Mouse (Mus musculus): ENCODE measurements at regions not wholly inside any gene's neighbourhood (a gene's known extent, or its start where the extent isn't known, plus 50 kb on each side); places are given as distances from the start of the nearest gene placed in this dataset.

- DNase-seq (ENCODE audit: low spot score in 2 of 2), result no peak
Measured at GRCm38 (mm10) chr3:66518289-66518688, 221.7 kb upstream of the Veph1 start.

DNA sequence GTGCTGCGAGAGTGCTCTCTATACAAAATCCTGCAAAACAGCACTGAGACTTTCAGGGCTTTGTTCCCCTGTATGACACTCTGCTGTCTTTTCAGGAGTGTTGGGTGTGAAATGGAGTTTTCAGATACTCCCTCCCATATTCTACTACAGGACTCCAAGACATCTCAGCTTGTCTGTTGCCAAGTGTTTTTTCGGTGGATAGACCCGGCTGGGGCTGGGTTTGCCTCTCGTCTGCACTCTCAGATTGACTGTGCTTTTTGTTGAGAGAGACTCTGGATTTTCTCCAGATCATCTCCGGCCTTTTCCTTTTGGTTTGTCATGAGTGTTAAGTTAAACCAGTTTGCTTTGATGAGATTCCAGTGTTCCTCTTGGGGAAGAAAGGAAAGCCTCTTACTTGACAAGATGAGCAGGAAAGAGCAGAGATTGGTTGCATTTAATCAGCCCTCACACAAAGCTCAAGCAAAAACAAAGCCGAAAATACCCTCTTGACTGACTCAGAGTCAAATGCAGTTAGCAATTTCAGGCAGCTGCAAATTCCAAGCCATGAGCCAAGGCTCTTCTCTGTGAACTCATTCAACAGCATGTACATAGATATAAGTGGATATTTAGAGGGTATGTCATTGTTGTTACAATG lies 219.3 kb upstream of the Veph1 start:
- no peak for DNase-seq (ENCODE audit: low spot score in 2 of 2)

GRCm38 (mm10) chr3:66514587-66514986 lies 217.9 kb upstream of the Veph1 start:
- DNase-seq (ENCODE audit: low spot score in 2 of 2), result no peak

- DNase-seq (ENCODE audit: low spot score in 2 of 2), result no peak
Measured at GRCm38 (mm10) chr3:66512408-66512807, 215.8 kb upstream of the Veph1 start.

DNA sequence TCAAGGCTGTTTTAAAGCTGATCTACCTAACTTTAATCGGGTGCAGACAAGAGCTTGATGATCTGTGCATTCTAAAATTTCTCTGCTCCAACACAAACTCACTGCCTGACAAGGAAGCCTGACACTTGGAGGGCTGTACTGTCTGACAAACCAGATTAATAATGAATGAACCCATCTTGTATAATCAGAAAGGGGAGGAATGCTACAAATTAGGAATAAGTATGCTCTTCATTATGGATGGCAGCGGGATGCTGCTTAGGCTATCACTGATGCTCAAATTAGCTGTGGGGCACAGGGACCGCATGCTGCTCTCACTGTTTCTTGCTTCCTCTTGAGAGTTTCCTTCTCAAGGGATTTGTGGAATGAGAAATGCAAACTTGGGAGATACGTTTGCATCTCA lies 213.8 kb upstream of the Veph1 start:
- DNase-seq (ENCODE audit: low spot score in 2 of 2), result no peak

GRCm38 (mm10) chr3:66506125-66506524 lies 209.5 kb upstream of the Veph1 start:
- no peak for DNase-seq (ENCODE audit: low spot score in 2 of 2)

GRCm38 (mm10) chr3:66505476-66506076 lies 208.9 kb upstream of the Veph1 start:
- no peak for DNase-seq (ENCODE audit: low spot score in 2 of 2)

- no peak for DNase-seq (ENCODE audit: low spot score in 2 of 2)
Measured at GRCm38 (mm10) chr3:66504717-66505116, 208.1 kb upstream of the Veph1 start.

GRCm38 (mm10) chr3:66503615-66504014 lies 207.0 kb upstream of the Veph1 start:
- no peak for DNase-seq (ENCODE audit: low spot score in 2 of 2)

- no peak for DNase-seq (ENCODE audit: low spot score in 2 of 2)
Measured at GRCm38 (mm10) chr3:66501865-66502264, 205.2 kb upstream of the Veph1 start.

- no peak for DNase-seq (ENCODE audit: low spot score in 2 of 2)
Measured at GRCm38 (mm10) chr3:66494442-66495113, 197.9 kb upstream of the Veph1 start.

GRCm38 (mm10) chr3:66490696-66491357 lies 194.2 kb upstream of the Veph1 start:
- DNase-seq (ENCODE audit: low spot score in 2 of 2), result no peak

- no peak for DNase-seq (ENCODE audit: low spot score in 2 of 2)
Measured at GRCm38 (mm10) chr3:66488724-66489123, 192.1 kb upstream of the Veph1 start.

DNA sequence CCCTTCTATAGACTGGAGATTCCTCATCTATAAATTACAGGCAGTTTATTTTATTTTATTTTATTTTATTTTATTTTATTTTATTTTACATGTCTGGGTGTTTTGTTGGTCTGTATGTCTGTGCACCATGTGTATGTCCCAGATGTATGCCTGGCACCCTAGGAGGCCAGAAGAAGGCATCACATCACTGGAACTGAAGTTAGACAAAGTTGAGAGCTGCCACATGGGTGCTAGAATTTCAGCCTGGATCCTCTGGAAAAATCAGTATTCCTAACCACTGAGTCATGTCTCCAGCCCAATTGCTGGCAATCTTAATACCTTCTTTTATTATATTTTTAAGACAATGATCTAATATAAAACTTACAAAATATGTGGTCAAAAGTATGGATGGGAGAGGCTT lies 190.0 kb upstream of the Veph1 start:
- no peak for DNase-seq (ENCODE audit: low spot score in 2 of 2)

GRCm38 (mm10) chr3:66486184-66486583 lies 189.5 kb upstream of the Veph1 start:
- DNase-seq (ENCODE audit: low spot score in 2 of 2), result peak in 1 of 2 experiments; percentile 35

DNA sequence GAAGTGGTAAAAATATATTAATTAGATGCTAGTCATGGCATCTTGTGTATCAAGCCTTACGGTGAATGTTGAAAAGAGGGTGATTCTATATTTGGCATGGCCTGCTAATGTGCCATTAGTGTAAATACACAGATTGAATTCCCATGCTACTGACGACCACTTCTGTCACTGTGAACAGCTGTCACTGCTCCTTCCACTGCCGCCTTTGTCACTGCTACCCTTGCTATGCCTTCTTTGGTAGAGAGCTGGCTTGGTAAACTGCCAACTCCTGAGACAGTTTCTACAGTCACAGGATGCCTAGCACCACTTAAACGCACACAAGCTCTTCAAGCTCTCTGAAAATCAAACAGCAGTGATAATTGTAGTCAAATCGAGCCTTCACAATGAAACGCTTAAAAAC lies 184.1 kb upstream of the Veph1 start:
- DNase-seq (ENCODE audit: low spot score in 2 of 2), result no peak

DNA sequence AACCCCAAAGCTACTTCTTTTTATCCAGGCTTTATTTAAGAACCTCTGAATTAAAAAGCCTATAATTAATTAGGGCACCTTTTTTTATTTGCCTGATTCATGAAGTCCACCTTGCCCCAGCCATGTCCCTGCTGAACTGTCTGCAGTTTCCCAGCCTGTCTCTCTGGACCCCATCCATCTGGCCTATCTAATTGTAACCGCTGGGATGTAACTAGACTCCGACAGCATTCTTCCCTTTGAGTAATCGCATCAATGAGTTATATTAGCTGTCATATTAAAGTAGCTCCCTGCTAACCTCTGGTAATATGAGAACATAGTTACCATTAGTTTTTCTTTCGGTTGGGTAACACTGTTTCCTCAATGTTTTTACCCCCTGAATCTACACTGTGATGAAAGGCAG lies 182.6 kb upstream of the Veph1 start:
- no peak for DNase-seq (ENCODE audit: low spot score in 2 of 2)

DNA sequence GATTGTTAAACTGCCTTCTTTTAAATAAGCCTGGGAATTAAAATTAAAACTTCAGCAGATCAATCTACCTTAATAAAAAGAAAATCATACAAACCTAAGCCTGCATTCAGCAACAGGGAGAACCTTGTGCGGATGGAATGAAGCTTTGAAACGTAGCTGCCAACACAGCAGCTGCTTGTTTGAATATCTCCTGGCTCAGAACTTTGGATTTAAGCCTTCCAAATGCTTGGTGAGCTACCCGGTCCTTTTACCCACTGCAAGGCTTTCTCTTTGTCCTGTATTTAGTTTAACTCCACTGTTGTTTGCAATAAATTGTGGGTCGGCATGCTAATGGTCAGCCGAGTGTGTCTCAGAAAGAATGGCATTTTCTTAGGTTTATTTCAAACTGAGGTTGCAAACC lies 169.7 kb upstream of the Veph1 start:
- DNase-seq (ENCODE audit: low spot score in 2 of 2), result no peak

- no peak for DNase-seq (ENCODE audit: low spot score in 2 of 2)
Measured at GRCm38 (mm10) chr3:66465371-66465770, 168.7 kb upstream of the Veph1 start.

DNA sequence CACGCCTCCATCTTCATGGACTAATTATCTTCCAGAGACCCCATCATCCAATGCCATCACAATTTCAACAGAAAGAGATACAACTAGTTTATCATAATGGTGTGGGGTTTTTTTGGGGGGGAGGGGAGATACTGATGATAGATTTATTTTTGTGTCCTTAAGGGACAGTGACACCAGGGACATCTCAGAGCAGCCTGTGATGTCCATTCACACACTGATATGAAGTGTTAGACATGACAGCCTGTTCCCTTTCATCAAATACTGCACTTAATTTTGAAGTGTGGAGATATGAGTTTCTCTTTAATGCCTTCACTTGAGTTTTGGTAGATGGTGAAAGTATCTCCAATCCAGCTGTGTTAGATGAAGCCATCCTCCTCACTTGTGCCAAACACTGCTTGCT lies 165.7 kb upstream of the Veph1 start:
- DNase-seq (ENCODE audit: low spot score in 2 of 2), result no peak

- DNase-seq (ENCODE audit: low spot score in 2 of 2), result no peak
Measured at GRCm38 (mm10) chr3:66446274-66447159, 149.9 kb upstream of the Veph1 start.

DNA sequence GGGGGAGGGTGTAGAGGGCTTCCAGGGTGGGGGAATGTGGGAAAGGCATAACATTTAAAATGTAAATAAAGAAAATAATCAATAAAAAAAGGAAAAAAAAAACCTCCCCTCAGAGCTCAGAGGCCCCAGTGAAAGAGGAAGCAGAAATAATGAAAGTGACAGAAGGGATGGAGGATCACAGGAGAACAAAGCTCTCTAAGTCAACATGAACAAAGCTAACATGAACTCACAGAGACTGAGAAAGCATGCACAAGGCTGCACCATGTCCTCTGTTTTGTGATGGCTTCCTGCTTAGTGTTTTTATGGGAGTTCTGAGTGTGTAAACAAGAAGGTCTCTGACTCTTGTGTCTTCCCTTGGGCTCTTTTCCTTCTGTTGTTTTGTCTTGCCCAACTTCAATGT lies 136.6 kb upstream of the Veph1 start:
- no peak for DNase-seq (ENCODE audit: low spot score in 2 of 2)
